Mouse (Mus musculus) limb, embryonic 10.5 days (tissue): ENCODE data around the gene Tfb1m. TPM values are rescaled to one million over a fixed set of nuclear protein-coding genes. Genes with fewer than 3 reads are reported as not detected.
A peak's percentile ranks its signal among the peaks of the same experiment; 100 is the strongest.

Experiments
- DNase-seq: peaks from one replicate; pipeline ENCODE4 v3.0.0-alpha.2; 2017; ENCODE audit warnings: low spot score
- H3K27ac ChIP-seq: fragments of 300-500 bp; sonication (generic); 2 replicates; pipeline ENCODE4 v1.5.1; 2016; ENCODE audit warnings: mild to moderate bottlenecking
- H3K27me3 ChIP-seq: fragments of 300-500 bp; sonication (generic); 2 replicates; pipeline ENCODE4 v1.6.1; 2016; ENCODE audit warnings: low read depth, mild to moderate bottlenecking; ENCODE audit not compliant: poor library complexity, severe bottlenecking
- H3K36me3 ChIP-seq: fragments of 300-500 bp; sonication (generic); 2 replicates; pipeline ENCODE4 v1.6.1; 2016; ENCODE audit warnings: mild to moderate bottlenecking, moderate library complexity
- H3K4me1 ChIP-seq: fragments of 300-500 bp; sonication (generic); 2 replicates; pipeline ENCODE4 v1.6.1; 2016
- H3K4me3 ChIP-seq: fragments of 300-500 bp; sonication (generic); 2 replicates; pipeline ENCODE4 v1.5.1; 2016; ENCODE audit warnings: mild to moderate bottlenecking, moderate library complexity
- H3K9me3 ChIP-seq: fragments of 300-500 bp; sonication (generic); replicated peaks from 2 replicates; pipeline ENCODE4 v1.6.1; 2016; ENCODE audit warnings: mild to moderate bottlenecking
- WGBS: fragments of 180-500 bp; shearing (Covaris S2); methylation state at CpG from one replicate; pipeline ENCODE4 v1.1.7; 2016; 5-methylcytosine and 5-hydroxymethylcytosine counted together
- polyA plus RNA-seq: library from polyadenylated mRNA; unstranded; fragments of >200 nt; fragmentation: Nextera tagmentation; extraction: Ambion mirVana; gene quantifications from 2 replicates; pipeline ENCODE4 v1.2.1, GENCODE M21; 2016

The Tfb1m gene
- 16.2 and 16.9 TPM in 2 replicates for polyA plus RNA-seq

GRCm38 (mm10) chr17:3557331-3558311 is at the start of gene Tfb1m:
TSS of gene Tfb1m (minus strand) at chr17:3557781.
- peak; percentile 95 for DNase-seq
- H3K36me3 ChIP-seq: no peaks in the 10 kb centered on the region
- H3K4me1 ChIP-seq: peaks cover 18% of the 10 kb centered on the region
- peak within 1 kb of the TSS; percentile 85 for H3K27ac ChIP-seq
- H3K4me3 ChIP-seq: peak within 1 kb of the TSS; percentile 70
- WGBS: 1% methylated on average over 60 of the region's 60 CpGs
- no peaks in the 10 kb centered on the region for H3K9me3 ChIP-seq
- H3K27me3 ChIP-seq: no peaks in the 10 kb centered on the region

GRCm38 (mm10) chr17:3602954-3603672 is 45.5 kb upstream of the Tfb1m start:
- Histone ChIP-seq H3K27ac (no peak overlapping the region), H3K9me3 (no peaks in the 10 kb centered on the region), H3K4me3 (no peak overlapping the region), H3K4me1 (no peaks in the 10 kb centered on the region), H3K36me3 (no peaks in the 10 kb centered on the region), H3K27me3 (no peaks in the 10 kb centered on the region)
- 93% methylated on average over 6 of the region's 6 CpGs for WGBS
- DNase-seq: no peak

GRCm38 (mm10) chr17:3598393-3598792 is 40.8 kb upstream of the Tfb1m start:
- no peak overlapping the region for H3K4me3 ChIP-seq

GRCm38 (mm10) chr17:3597866-3598265 is 40.3 kb upstream of the Tfb1m start:
- Histone ChIP-seq H3K27ac (no peak overlapping the region), H3K4me1 (no peaks in the 10 kb centered on the region), H3K27me3 (no peaks in the 10 kb centered on the region), H3K9me3 (no peaks in the 10 kb centered on the region), H3K4me3 (no peak overlapping the region), H3K36me3 (no peaks in the 10 kb centered on the region)
- WGBS: 91% methylated on average over 1 of the region's 1 CpGs
- DNase-seq: no peak

More at GRCm38 (mm10) chr17:3598393-3598792, 40.8 kb upstream of the Tfb1m start:
- Histone ChIP-seq H3K27ac (no peak overlapping the region), H3K4me1 (no peaks in the 10 kb centered on the region), H3K36me3 (no peaks in the 10 kb centered on the region), H3K27me3 (no peaks in the 10 kb centered on the region), H3K9me3 (no peaks in the 10 kb centered on the region)
- 88% methylated on average over 1 of the region's 1 CpGs for WGBS
- no peak for DNase-seq

- H3K9me3 ChIP-seq: no peaks in the 10 kb centered on the region
- no peak for DNase-seq
- H3K36me3 ChIP-seq: no peaks in the 10 kb centered on the region
- no peaks in the 10 kb centered on the region for H3K27me3 ChIP-seq
- WGBS: 87% methylated on average over 1 of the region's 1 CpGs
- no peak overlapping the region for H3K4me3 ChIP-seq
- H3K27ac ChIP-seq: no peak overlapping the region
- H3K4me1 ChIP-seq: no peaks in the 10 kb centered on the region
Observed at GRCm38 (mm10) chr17:3597130-3597529, 39.5 kb upstream of the Tfb1m start.

GRCm38 (mm10) chr17:3570876-3571275 is 13.3 kb upstream of the Tfb1m start:
- peak; percentile 80 for DNase-seq
- H3K4me1 ChIP-seq: peaks cover 5% of the 10 kb centered on the region; the same call in 1 of the 2 replicates
- H3K27me3 ChIP-seq: no peaks in the 10 kb centered on the region
- H3K9me3 ChIP-seq: no peaks in the 10 kb centered on the region
- no peak overlapping the region for H3K27ac ChIP-seq
- 6% methylated on average over 12 of the region's 12 CpGs for WGBS
- H3K4me3 ChIP-seq: peak overlapping the region; percentile 2; the same call in 1 of the 2 replicates
- no peaks in the 10 kb centered on the region for H3K36me3 ChIP-seq

GRCm38 (mm10) chr17:3562405-3562804 is 4.8 kb upstream of the Tfb1m start:
- DNase-seq: no peak
- Histone ChIP-seq H3K9me3 (no peaks in the 10 kb centered on the region), H3K4me1 (peaks cover 7% of the 10 kb centered on the region; the same call in 1 of the 2 replicates), H3K27ac (no peak overlapping the region), H3K27me3 (no peaks in the 10 kb centered on the region), H3K36me3 (no peaks in the 10 kb centered on the region), H3K4me3 (no peak overlapping the region)
- WGBS: 51% methylated on average over 8 of the region's 8 CpGs

- H3K27ac ChIP-seq: no peak overlapping the region
- H3K27me3 ChIP-seq: no peaks in the 10 kb centered on the region
- no peak overlapping the region for H3K4me3 ChIP-seq
- DNase-seq: no peak
- WGBS: 83% methylated on average over 3 of the region's 3 CpGs
- no peaks in the 10 kb centered on the region for H3K36me3 ChIP-seq
- peaks cover 18% of the 10 kb centered on the region for H3K4me1 ChIP-seq
- no peaks in the 10 kb centered on the region for H3K9me3 ChIP-seq
Observed at GRCm38 (mm10) chr17:3560534-3560933, 3.0 kb upstream of the Tfb1m start.

- Histone ChIP-seq H3K27ac (peak overlapping the region; percentile 85), H3K36me3 (no peaks in the 10 kb centered on the region), H3K4me3 (peak overlapping the region; percentile 70), H3K9me3 (no peaks in the 10 kb centered on the region), H3K27me3 (no peaks in the 10 kb centered on the region), H3K4me1 (peaks cover 18% of the 10 kb centered on the region)
- no peak for DNase-seq
- 79% methylated on average over 9 of the region's 9 CpGs for WGBS
Observed at GRCm38 (mm10) chr17:3558356-3558870, 832 bp upstream of the Tfb1m start.

- H3K36me3 ChIP-seq: 0 out of 2 replicates have a peak, but pooled peaks cover 4% of the 10 kb centered on the region
- H3K27ac ChIP-seq: no peak overlapping the region
- peak overlapping the region; percentile 70 for H3K4me3 ChIP-seq
- H3K9me3 ChIP-seq: no peaks in the 10 kb centered on the region
- no peaks in the 10 kb centered on the region for H3K27me3 ChIP-seq
- 68% methylated on average over 1 of the region's 1 CpGs for WGBS
- no peak for DNase-seq
- peaks cover 18% of the 10 kb centered on the region for H3K4me1 ChIP-seq
Observed at GRCm38 (mm10) chr17:3556251-3556650, 1.3 kb downstream of the Tfb1m start.

GRCm38 (mm10) chr17:3547725-3548124 is 9.9 kb downstream of the Tfb1m start:
- no peak overlapping the region for H3K4me3 ChIP-seq
- WGBS: 79% methylated on average over 7 of the region's 7 CpGs

GRCm38 (mm10) chr17:3541033-3541432 is 16.5 kb downstream of the Tfb1m start:
- DNase-seq: no peak
- Histone ChIP-seq H3K27me3 (no peaks in the 10 kb centered on the region), H3K4me3 (no peak overlapping the region), H3K27ac (no peak overlapping the region), H3K36me3 (peaks cover 14% of the 10 kb centered on the region), H3K9me3 (no peaks in the 10 kb centered on the region), H3K4me1 (no peaks in the 10 kb centered on the region)
- WGBS: 90% methylated on average over 5 of the region's 5 CpGs

More at GRCm38 (mm10) chr17:3547725-3548124, 9.9 kb downstream of the Tfb1m start:
- Histone ChIP-seq H3K27ac (no peak overlapping the region), H3K27me3 (no peaks in the 10 kb centered on the region), H3K9me3 (no peaks in the 10 kb centered on the region), H3K4me1 (no peaks in the 10 kb centered on the region), H3K36me3 (peaks cover 7% of the 10 kb centered on the region; the same call in 1 of the 2 replicates)
- no peak for DNase-seq
